Mouse (Mus musculus) kidney, embryonic 14.5 days (tissue): ENCODE data around the gene A930033H14Rik. TPM values are rescaled to one million over a fixed set of nuclear protein-coding genes. Genes with fewer than 3 reads are reported as not detected.

ENCODE experiments used
- ATAC-seq: fragments of 200-750 bp; cut with Nextera tagmentation; 2 replicates; pipeline ENCODE4 v1.8.0; 2017; ENCODE audit warnings: moderate number of reproducible peaks, mild to moderate bottlenecking, moderate TSS enrichment, moderate library complexity; ENCODE audit not compliant: low FRiP score, low TSS enrichment
- H3K27ac ChIP-seq: fragments of 300-500 bp; sonication (generic); 2 replicates; pipeline ENCODE4 v1.5.1; 2014; ENCODE audit warnings: low read depth, mild to moderate bottlenecking, low read length, moderate library complexity, mixed read lengths
- H3K27me3 ChIP-seq: fragments of 300-500 bp; sonication (generic); 2 replicates; pipeline ENCODE4 v1.6.1; 2014; ENCODE audit warnings: mild to moderate bottlenecking, low read length; ENCODE audit not compliant: control insufficient read depth, insufficient read depth
- H3K36me3 ChIP-seq: fragments of 300-500 bp; sonication (generic); 2 replicates; pipeline ENCODE4 v1.6.1; 2014; ENCODE audit warnings: low read length, mixed read lengths; ENCODE audit not compliant: control insufficient read depth, insufficient read depth
- H3K4me1 ChIP-seq: fragments of 300-500 bp; sonication (generic); 2 replicates; pipeline ENCODE4 v1.6.1; 2014; ENCODE audit warnings: low read length, mixed read lengths; ENCODE audit not compliant: control insufficient read depth, insufficient read depth
- H3K4me2 ChIP-seq: fragments of 300-500 bp; sonication (generic); replicated peaks from 2 replicates; pipeline ENCODE4 v1.6.1; 2014; ENCODE audit warnings: low read depth, mild to moderate bottlenecking, low read length
- H3K4me3 ChIP-seq: fragments of 300-500 bp; sonication (generic); 2 replicates; pipeline ENCODE4 v1.5.1; 2014; ENCODE audit warnings: mild to moderate bottlenecking, low read length
- H3K9ac ChIP-seq: fragments of 300-500 bp; sonication (generic); 2 replicates; pipeline ENCODE4 v1.6.1; 2014; ENCODE audit warnings: low read depth, mild to moderate bottlenecking, low read length, moderate library complexity
- H3K9me3 ChIP-seq: fragments of 300-500 bp; sonication (generic); 2 replicates; pipeline ENCODE4 v1.6.1; 2016; ENCODE audit warnings: low read length; ENCODE audit not compliant: control insufficient read depth
- WGBS: fragments of 180-500 bp; shearing (Covaris S2); extraction: QIAGEN DNeasy Blood & Tissue Kit; methylation state at CpG from one replicate; pipeline ENCODE4 v1.1.7; 2014; 5-methylcytosine and 5-hydroxymethylcytosine counted together
- polyA plus RNA-seq: library from polyadenylated mRNA; unstranded; fragments of >200 nt; fragmentation: Nextera tagmentation; extraction: Ambion mirVana; gene quantifications from 2 replicates; pipeline ENCODE4 v1.2.1, GENCODE M21; 2014

The A930033H14Rik gene
- polyA plus RNA-seq, 1 experiment from 2014 or later = 2.6 TPM

GRCm38 (mm10) chr10:69253075-69253685 is 40.3 kb upstream of the A930033H14Rik start:
- peak overlapping the region; percentile 89 for H3K27ac ChIP-seq
- 0 out of 2 replicates have a peak overlapping the region, but pooled peaks have one; percentile 23 for H3K9ac ChIP-seq
- no peaks in the 10 kb centered on the region for H3K9me3 ChIP-seq
- no peak overlapping the region for H3K4me3 ChIP-seq
- H3K4me2 ChIP-seq = no peak overlapping the region
- peak; percentile 55 for ATAC-seq
- H3K36me3 ChIP-seq = peaks cover 9% of the 10 kb centered on the region; the same call in 1 of the 2 replicates
- H3K27me3 ChIP-seq = no peaks in the 10 kb centered on the region
- WGBS = 18% methylated on average over 5 of the region's 5 CpGs
- peaks cover 37% of the 10 kb centered on the region for H3K4me1 ChIP-seq

DNA sequence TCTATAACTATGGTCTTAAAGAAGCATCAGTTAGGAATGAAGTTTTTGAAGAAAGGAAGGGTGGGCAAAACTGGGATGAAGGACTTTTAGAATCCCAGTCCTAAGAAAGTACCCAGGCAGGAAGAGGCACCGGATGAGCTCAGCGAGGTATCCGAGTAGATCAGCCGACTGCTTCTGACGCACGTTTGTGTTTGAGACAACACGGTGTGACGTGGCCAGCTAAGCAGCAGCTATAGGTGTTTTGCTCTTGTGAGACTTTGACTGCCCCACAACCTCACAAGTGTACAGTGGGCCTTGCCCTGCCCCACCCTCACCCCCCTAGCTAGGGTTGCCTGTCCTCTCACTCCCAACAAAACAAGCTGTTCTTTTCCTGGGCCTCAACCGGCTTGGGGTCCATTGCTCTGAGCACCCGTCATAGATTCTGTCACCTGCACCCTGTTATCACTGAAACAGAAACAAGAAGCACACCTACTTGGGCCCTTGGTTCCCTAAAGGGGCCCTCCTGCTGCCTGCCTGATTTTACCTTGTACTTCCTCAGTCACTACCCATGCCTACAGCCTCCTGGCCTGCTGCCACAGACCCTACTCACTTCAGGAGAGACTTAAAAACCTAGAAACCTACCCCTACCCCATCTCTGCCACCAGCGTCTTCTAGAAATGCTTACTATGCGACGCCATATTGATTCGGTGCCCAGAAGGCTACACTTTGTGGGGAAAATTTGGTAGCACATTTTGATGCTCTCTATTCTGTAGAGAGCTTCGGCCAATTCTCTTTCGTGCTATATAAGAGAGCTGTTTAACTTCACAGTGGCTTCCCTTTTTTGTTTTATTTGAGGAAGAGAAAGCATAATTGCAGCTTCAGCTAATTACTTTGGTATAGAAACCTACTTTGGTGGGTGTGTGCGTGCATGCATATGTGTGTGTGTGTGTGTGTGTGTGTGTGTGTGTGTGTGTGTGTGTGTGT is 39.5 kb upstream of the A930033H14Rik start:
- WGBS = 88% methylated on average over 17 of the region's 17 CpGs
- H3K27ac ChIP-seq = peak overlapping the region; percentile 89; the same call in 1 of the 2 replicates

DNA sequence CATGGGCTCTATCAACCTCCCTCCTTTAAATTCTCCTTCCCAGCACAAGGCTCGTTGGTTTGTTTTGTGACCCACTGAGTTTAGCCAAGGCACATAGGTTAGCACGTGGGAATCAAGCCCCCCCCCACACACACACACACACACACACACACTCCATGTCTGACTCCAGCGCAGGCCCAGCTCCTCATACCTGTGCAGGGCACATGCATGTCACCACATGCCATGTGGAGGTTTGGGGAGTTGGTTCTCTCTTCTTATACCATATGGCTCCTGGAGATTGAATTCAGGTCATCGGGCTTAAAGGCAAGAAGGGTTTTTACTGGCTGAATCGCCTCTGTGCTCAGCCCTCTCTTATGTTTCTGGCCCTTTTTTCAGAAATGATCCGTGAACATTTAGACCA is 38.4 kb upstream of the A930033H14Rik start:
- no peak for ATAC-seq
- Histone ChIP-seq H3K9me3 (no peaks in the 10 kb centered on the region), H3K4me2 (no peak overlapping the region), H3K4me3 (no peak overlapping the region), H3K36me3 (peaks cover 9% of the 10 kb centered on the region; the same call in 1 of the 2 replicates), H3K4me1 (peaks cover 33% of the 10 kb centered on the region), H3K9ac (no peak overlapping the region), H3K27me3 (no peaks in the 10 kb centered on the region), H3K27ac (no peak overlapping the region)
- 86% methylated on average over 6 of the region's 6 CpGs for WGBS

More for the DNA sequence above, 39.5 kb upstream of the A930033H14Rik start:
- H3K4me1 ChIP-seq = peaks cover 33% of the 10 kb centered on the region
- H3K4me3 ChIP-seq = no peak overlapping the region
- no peaks in the 10 kb centered on the region for H3K27me3 ChIP-seq
- H3K9ac ChIP-seq = no peak overlapping the region
- H3K4me2 ChIP-seq = no peak overlapping the region
- ATAC-seq = no peak
- H3K9me3 ChIP-seq = no peaks in the 10 kb centered on the region
- peaks cover 9% of the 10 kb centered on the region; the same call in 1 of the 2 replicates for H3K36me3 ChIP-seq

- Histone ChIP-seq H3K4me2 (no peak overlapping the region), H3K4me3 (no peak overlapping the region), H3K27me3 (no peaks in the 10 kb centered on the region), H3K4me1 (peaks cover 13% of the 10 kb centered on the region), H3K9me3 (no peaks in the 10 kb centered on the region), H3K36me3 (peaks cover 9% of the 10 kb centered on the region; the same call in 1 of the 2 replicates), H3K9ac (no peak overlapping the region), H3K27ac (no peak overlapping the region)
- WGBS = 83% methylated on average over 29 of the region's 29 CpGs
- no peak for ATAC-seq
Observed at GRCm38 (mm10) chr10:69248261-69249160, 35.6 kb upstream of the A930033H14Rik start.

DNA sequence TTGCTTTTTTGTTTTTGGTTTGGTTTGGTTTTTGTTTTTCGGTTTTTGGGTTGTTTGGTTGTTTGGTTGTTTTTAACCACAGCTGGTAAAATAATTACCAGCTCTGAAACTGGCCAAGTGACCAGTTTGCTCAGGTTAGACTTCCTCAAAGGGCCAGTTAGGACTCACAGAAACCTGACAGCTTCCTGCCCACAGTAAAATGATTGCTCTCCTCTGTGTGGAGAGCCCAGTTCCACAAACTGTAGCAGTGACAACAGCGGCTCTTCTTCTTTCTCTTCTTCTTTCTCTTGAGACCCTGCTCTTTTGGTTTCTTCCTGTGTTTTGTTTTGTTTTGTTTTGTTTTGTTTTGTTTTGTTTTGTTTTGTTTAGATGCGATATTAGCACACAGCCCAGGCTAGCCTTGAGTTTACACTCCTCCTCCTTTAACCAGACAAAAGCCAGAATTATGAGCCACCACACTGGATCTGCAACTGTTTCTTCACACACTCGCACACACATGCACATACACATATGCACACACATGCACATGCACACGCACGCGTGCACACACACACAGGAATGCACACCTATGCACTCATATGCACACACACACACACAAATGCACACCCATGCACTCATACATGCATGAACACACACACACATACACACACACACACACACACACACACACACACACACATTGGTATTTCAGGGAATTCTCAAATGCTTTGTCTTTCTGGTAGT is 34.6 kb upstream of the A930033H14Rik start:
- Histone ChIP-seq H3K27ac (no peak overlapping the region), H3K9me3 (no peaks in the 10 kb centered on the region), H3K27me3 (no peaks in the 10 kb centered on the region), H3K4me2 (no peak overlapping the region), H3K4me3 (no peak overlapping the region), H3K36me3 (peaks cover 9% of the 10 kb centered on the region; the same call in 1 of the 2 replicates), H3K4me1 (peaks cover 3% of the 10 kb centered on the region; the same call in 1 of the 2 replicates), H3K9ac (no peak overlapping the region)
- WGBS = 94% methylated on average over 7 of the region's 7 CpGs
- no peak for ATAC-seq

- WGBS = 81% methylated on average over 3 of the region's 3 CpGs
- Histone ChIP-seq H3K9ac (no peak overlapping the region), H3K36me3 (peaks cover 9% of the 10 kb centered on the region; the same call in 1 of the 2 replicates), H3K27ac (no peak overlapping the region), H3K4me3 (no peak overlapping the region), H3K4me2 (no peak overlapping the region), H3K4me1 (no peaks in the 10 kb centered on the region), H3K27me3 (no peaks in the 10 kb centered on the region), H3K9me3 (no peaks in the 10 kb centered on the region)
- no peak for ATAC-seq
Observed at GRCm38 (mm10) chr10:69246762-69247161, 33.9 kb upstream of the A930033H14Rik start.

DNA sequence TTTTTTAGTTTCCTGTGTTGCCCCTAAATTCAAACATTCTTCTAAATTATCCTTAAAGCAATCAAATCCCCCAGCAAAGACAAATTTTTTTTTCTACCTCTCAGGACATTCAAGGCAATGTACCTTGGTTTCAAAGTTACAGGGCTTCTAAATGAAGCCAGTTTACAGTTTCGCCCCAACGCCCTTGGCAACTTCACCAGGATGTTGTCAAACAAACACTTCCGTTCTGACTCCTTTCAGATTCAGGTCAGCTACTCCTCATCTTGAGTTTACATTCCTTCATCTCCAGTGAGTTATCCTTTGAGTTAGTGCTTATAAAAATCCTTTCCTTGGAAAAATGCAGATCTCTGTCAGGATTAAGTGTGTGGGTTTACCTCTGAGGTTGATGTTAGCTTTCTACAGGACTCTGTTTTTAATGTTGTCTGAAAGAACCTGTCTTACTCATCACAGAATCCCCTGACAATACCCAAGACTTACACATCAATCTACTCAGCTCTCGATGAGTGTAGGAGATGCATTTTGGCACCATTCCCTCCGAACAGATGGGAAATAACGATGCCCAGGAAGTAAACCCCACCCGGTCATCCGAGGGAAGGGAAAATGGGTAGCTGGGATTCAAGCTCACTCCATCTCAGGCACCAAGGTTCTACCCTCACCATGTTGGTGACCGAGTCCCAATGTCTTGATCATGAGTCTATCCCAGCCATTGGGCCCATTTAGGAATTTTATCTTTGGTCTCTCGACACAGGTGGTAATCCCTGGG is 33.2 kb upstream of the A930033H14Rik start:
- 87% methylated on average over 10 of the region's 10 CpGs for WGBS

More for the DNA sequence above, 33.2 kb upstream of the A930033H14Rik start:
- Histone ChIP-seq H3K9ac (no peak overlapping the region), H3K4me3 (no peak overlapping the region), H3K9me3 (no peaks in the 10 kb centered on the region), H3K4me1 (no peaks in the 10 kb centered on the region), H3K36me3 (peaks cover 9% of the 10 kb centered on the region; the same call in 1 of the 2 replicates), H3K27ac (no peak overlapping the region), H3K27me3 (no peaks in the 10 kb centered on the region), H3K4me2 (no peak overlapping the region)
- no peak for ATAC-seq
